In the genomic region with DNA sequence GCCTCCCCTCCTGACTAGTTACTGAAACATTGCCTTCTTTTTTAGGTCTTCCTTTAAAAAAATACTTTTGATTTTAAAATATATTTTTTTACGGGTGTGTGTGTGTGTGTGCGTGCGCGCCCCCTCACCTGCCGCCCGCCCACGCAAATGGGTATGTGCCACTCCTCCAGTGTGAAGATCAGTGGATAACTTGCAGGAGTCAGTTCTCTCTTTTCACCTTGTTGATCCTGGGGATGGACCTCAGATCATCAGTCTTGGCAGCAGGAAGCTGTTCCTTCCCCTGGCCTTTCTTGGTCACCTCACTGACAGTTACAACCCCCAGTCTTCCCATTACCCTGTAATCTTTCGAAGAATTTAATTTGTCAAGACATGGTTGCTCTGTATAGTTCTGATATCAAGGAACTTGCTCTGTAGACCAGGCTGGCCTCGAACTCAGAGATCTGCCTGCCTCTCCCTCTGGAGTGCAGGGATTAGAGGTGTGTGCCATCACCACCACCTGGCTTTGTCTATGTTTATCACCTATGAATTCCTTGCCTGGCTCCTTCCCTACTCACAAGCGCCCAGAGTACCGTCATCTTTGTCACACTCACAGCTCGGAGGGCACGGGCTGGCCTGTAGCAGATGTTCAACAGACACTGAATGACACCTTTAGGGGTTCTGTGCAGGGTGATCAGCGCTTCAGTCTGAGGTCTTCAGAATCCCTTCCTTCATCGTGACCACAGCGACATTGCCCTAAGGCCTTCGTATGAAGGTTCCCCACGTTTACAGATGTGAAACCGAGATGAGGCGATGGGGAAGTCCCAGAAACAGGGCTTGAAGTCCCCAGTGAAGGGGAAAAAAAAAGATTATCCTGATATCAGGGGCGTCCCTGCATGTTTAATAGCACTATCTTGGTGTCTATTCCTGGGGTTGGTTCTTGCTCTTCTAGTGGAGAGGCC, we compare ENCODE assay signal across 9 mouse cellular contexts. TPM values are rescaled to one million over a fixed set of nuclear protein-coding genes. Genes with fewer than 3 reads are reported as not detected.
DNase-seq lines count a peak whose midpoint lies in the region; ATAC-seq and TF ChIP-seq lines count a peak whose summit lies in the region.
"Had no signal": no experiment of that assay in that cellular context is flagged by ENCODE, and none has a peak within 500 bp of the region (broad histone marks: within the 10 kb centered on the region; RNA-seq: fewer than 3 reads in every experiment).

No protein-coding gene starts in this region.

- 0 out of 2 replicates have a peak, but pooled peaks cover 4% of the 10 kb centered on the region for H3K27me3 ChIP-seq in intestine, embryonic 14.5 days (replicated peaks; ENCODE audit: control insufficient read depth, insufficient read depth, low read length)
- no peaks in the 10 kb centered on the region for H3K27me3 ChIP-seq in intestine, embryonic 15.5 days (replicated peaks)
- peaks cover 38% of the 10 kb centered on the region for H3K27me3 ChIP-seq in embryonic facial prominence, embryonic 10.5 days (replicated peaks; ENCODE audit: low read depth, poor library complexity, severe bottlenecking)
- H3K27me3 ChIP-seq in liver, postnatal 0 days (ENCODE audit: insufficient read depth, low read length): 0 out of 2 replicates have a peak, but pooled peaks cover 10% of the 10 kb centered on the region

- no peak for DNase-seq in intestine, embryonic 14.5 days (ENCODE audit: low spot score)
- peak; percentile 81 for DNase-seq in CD4-positive, CD25-positive, alpha-beta regulatory T cell, adult 2 months (ENCODE audit: low read depth, low spot score)
- no peak for DNase-seq in embryonic facial prominence, embryonic 10.5 days (ENCODE audit: low spot score)
- DNase-seq in liver, postnatal 0 days: no peak
- DNase-seq in urinary bladder, postnatal 14 days (ENCODE audit: low spot score): no peak
- no peak for DNase-seq in embryo, embryonic 11 days
- DNase-seq: cerebellum, adult 11 months had no signal

- peak overlapping the region; percentile 77 for H3K4me2 ChIP-seq in intestine, embryonic 14.5 days (ENCODE audit: low read length)
- H3K4me2 ChIP-seq in intestine, embryonic 15.5 days (replicated peaks): no peak overlapping the region
- H3K4me2 ChIP-seq in liver, postnatal 0 days (ENCODE audit: low read depth, low read length): peak overlapping the region; percentile 69

- TF ChIP-seq EP300 in liver, postnatal 0 days (IDR thresholded peaks at IDR 0.05; ENCODE audit: low read depth): no peak

- WGBS in intestine, embryonic 14.5 days: 70% methylated on average over 21 of the region's 21 CpGs
- whole genome bisulfite sequencing in intestine, embryonic 15.5 days: 74% methylated on average over 21 of the region's 21 CpGs
- 71% methylated on average over 21 of the region's 21 CpGs for WGBS in embryonic facial prominence, embryonic 10.5 days
- WGBS in liver, postnatal 0 days (ENCODE audit: insufficient replicate concordance): 57% methylated on average over 21 of the region's 21 CpGs

- no peak for ATAC-seq in intestine, embryonic 14.5 days (replicated peaks; ENCODE audit: low FRiP score, low TSS enrichment, low read depth)
- ATAC-seq in intestine, embryonic 15.5 days: no peak
- no peak for ATAC-seq in liver, postnatal 0 days
- ATAC-seq in erythroid progenitor cell, adult 5-6 weeks (replicated peaks; ENCODE audit: low FRiP score, poor library complexity, severe bottlenecking): no peak

- TF ChIP-seq CTCF in liver, postnatal 0 days (IDR thresholded peaks at IDR 0.05; ENCODE audit: low read depth): no peak

- 0 out of 2 replicates have a peak overlapping the region, but pooled peaks have one; percentile 57 for H3K9ac ChIP-seq in intestine, embryonic 14.5 days (ENCODE audit: low read length)
- no peak overlapping the region for H3K9ac ChIP-seq in intestine, embryonic 15.5 days
- H3K9ac ChIP-seq in liver, postnatal 0 days (replicated peaks): no peak overlapping the region

- peaks cover 14% of the 10 kb centered on the region for H3K4me1 ChIP-seq in intestine, embryonic 14.5 days (replicated peaks; ENCODE audit: control insufficient read depth, insufficient read depth, low read length)
- peaks cover 17% of the 10 kb centered on the region for H3K4me1 ChIP-seq in intestine, embryonic 15.5 days (replicated peaks)
- peaks cover 34% of the 10 kb centered on the region for H3K4me1 ChIP-seq in embryonic facial prominence, embryonic 10.5 days
- peaks cover 23% of the 10 kb centered on the region for H3K4me1 ChIP-seq in liver, postnatal 0 days (ENCODE audit: insufficient read depth)

- H3K9me3 ChIP-seq in intestine, embryonic 14.5 days (ENCODE audit: control insufficient read depth, low read length): no peaks in the 10 kb centered on the region
- H3K9me3 ChIP-seq in intestine, embryonic 15.5 days: no peaks in the 10 kb centered on the region
- no peaks in the 10 kb centered on the region for H3K9me3 ChIP-seq in embryonic facial prominence, embryonic 10.5 days
- H3K9me3 ChIP-seq in liver, postnatal 0 days (ENCODE audit: low read length): no peaks in the 10 kb centered on the region

- H3K4me3 ChIP-seq in intestine, embryonic 14.5 days (ENCODE audit: low read depth, low read length): no peak overlapping the region
- no peak overlapping the region for H3K4me3 ChIP-seq in intestine, embryonic 15.5 days (replicated peaks)
- H3K4me3 ChIP-seq in embryonic facial prominence, embryonic 10.5 days: peak overlapping the region; percentile 58; the same call in 1 of the 2 replicates
- no peak overlapping the region for H3K4me3 ChIP-seq in liver, postnatal 0 days (ENCODE audit: low read depth, low read length)

- no peaks in the 10 kb centered on the region for H3K36me3 ChIP-seq in intestine, embryonic 14.5 days (ENCODE audit: control insufficient read depth, insufficient read depth, low read length)
- no peaks in the 10 kb centered on the region for H3K36me3 ChIP-seq in intestine, embryonic 15.5 days
- H3K36me3 ChIP-seq in embryonic facial prominence, embryonic 10.5 days (replicated peaks): no peaks in the 10 kb centered on the region
- no peaks in the 10 kb centered on the region for H3K36me3 ChIP-seq in liver, postnatal 0 days (replicated peaks; ENCODE audit: insufficient read depth, low read length)

- no peak overlapping the region for H3K27ac ChIP-seq in intestine, embryonic 14.5 days (ENCODE audit: low read depth)
- no peak overlapping the region for H3K27ac ChIP-seq in intestine, embryonic 15.5 days
- H3K27ac ChIP-seq in embryonic facial prominence, embryonic 10.5 days (replicated peaks): peak overlapping the region; percentile 78; the same call in 1 of the 2 replicates
- no peak overlapping the region for H3K27ac ChIP-seq in liver, postnatal 0 days (ENCODE audit: low read depth)

RNA-seq across cellular contexts. Expression of gene Fosb, which starts 15.7 kb away (rescaled TPM):
- 0.08 and 0.49 TPM in 2 replicates for polyA plus RNA-seq in intestine, embryonic 14.5 days (2014; fragmentation: Nextera tagmentation; extraction: Ambion mirVana)
- 0.09 and 0.14 TPM in 2 replicates for polyA plus RNA-seq in intestine, embryonic 15.5 days (2015; fragmentation: Nextera tagmentation; extraction: Ambion mirVana)
- 0.09 TPM in 1 of 2 replicates, not detected in the other for polyA plus RNA-seq in embryonic facial prominence, embryonic 10.5 days (2016; fragmentation: Nextera tagmentation; extraction: Ambion mirVana)
- 0.06 TPM in 1 of 2 replicates, not detected in the other for polyA plus RNA-seq in liver, postnatal 0 days (2015; fragmentation: Nextera tagmentation; extraction: Ambion mirVana)
- 6.3 and 7.9 TPM in 2 replicates for total RNA-seq in erythroid progenitor cell, adult 5-6 weeks (2015; ENCODE audit: low replicate concordance)
- 1.3 and 3.3 TPM in 2 replicates for total RNA-seq in erythroid progenitor cell, adult 5-6 weeks (2017; ENCODE audit: low replicate concordance)

RNA-seq across cellular contexts. Expression of gene Ercc1, which starts 19.0 kb away (rescaled TPM):
- polyA plus RNA-seq in intestine, embryonic 14.5 days (2014; fragmentation: Nextera tagmentation; extraction: Ambion mirVana): 71.8 and 82.9 TPM in 2 replicates
- 51.6 and 52.0 TPM in 2 replicates for polyA plus RNA-seq in intestine, embryonic 15.5 days (2015; fragmentation: Nextera tagmentation; extraction: Ambion mirVana)
- polyA plus RNA-seq in embryonic facial prominence, embryonic 10.5 days (2016; fragmentation: Nextera tagmentation; extraction: Ambion mirVana): 102 and 107 TPM in 2 replicates
- 9.6 and 9.8 TPM in 2 replicates for polyA plus RNA-seq in liver, postnatal 0 days (2015; fragmentation: Nextera tagmentation; extraction: Ambion mirVana)
- 3.6 and 12.6 TPM in 2 replicates for total RNA-seq in erythroid progenitor cell, adult 5-6 weeks (2015; ENCODE audit: low replicate concordance)
- total RNA-seq in erythroid progenitor cell, adult 5-6 weeks (2017; ENCODE audit: low replicate concordance): 1.2 and 1.8 TPM in 2 replicates

RNA-seq across cellular contexts. Expression of gene Cd3eap, which starts 33.8 kb away (rescaled TPM):
- polyA plus RNA-seq in intestine, embryonic 14.5 days (2014; fragmentation: Nextera tagmentation; extraction: Ambion mirVana): 23.9 and 25.8 TPM in 2 replicates
- 21.7 and 23.4 TPM in 2 replicates for polyA plus RNA-seq in intestine, embryonic 15.5 days (2015; fragmentation: Nextera tagmentation; extraction: Ambion mirVana)
- 26.8 and 28.9 TPM in 2 replicates for polyA plus RNA-seq in embryonic facial prominence, embryonic 10.5 days (2016; fragmentation: Nextera tagmentation; extraction: Ambion mirVana)
- polyA plus RNA-seq in liver, postnatal 0 days (2015; fragmentation: Nextera tagmentation; extraction: Ambion mirVana): 7.7 and 7.8 TPM in 2 replicates
- total RNA-seq in erythroid progenitor cell, adult 5-6 weeks (2015; ENCODE audit: low replicate concordance): 2.1 and 3.6 TPM in 2 replicates
- 0.45 and 4.0 TPM in 2 replicates for total RNA-seq in erythroid progenitor cell, adult 5-6 weeks (2017; ENCODE audit: low replicate concordance)

RNA-seq across cellular contexts. Expression of gene Ppp1r13l, which starts 34.0 kb away (rescaled TPM):
- 4.4 and 4.9 TPM in 2 replicates for polyA plus RNA-seq in intestine, embryonic 14.5 days (2014; fragmentation: Nextera tagmentation; extraction: Ambion mirVana)
- 3.1 and 4.8 TPM in 2 replicates for polyA plus RNA-seq in intestine, embryonic 15.5 days (2015; fragmentation: Nextera tagmentation; extraction: Ambion mirVana)
- polyA plus RNA-seq in embryonic facial prominence, embryonic 10.5 days (2016; fragmentation: Nextera tagmentation; extraction: Ambion mirVana): 6.9 and 7.1 TPM in 2 replicates
- 0.47 and 0.69 TPM in 2 replicates for polyA plus RNA-seq in liver, postnatal 0 days (2015; fragmentation: Nextera tagmentation; extraction: Ambion mirVana)
- total RNA-seq in erythroid progenitor cell, adult 5-6 weeks (2015; ENCODE audit: low replicate concordance): not detected in 2 replicates
- 0.64 and 1.7 TPM in 2 replicates for total RNA-seq in erythroid progenitor cell, adult 5-6 weeks (2017; ENCODE audit: low replicate concordance)

RNA-seq across cellular contexts. Expression of gene Rtn2, which starts 43.1 kb away (rescaled TPM):
- polyA plus RNA-seq in intestine, embryonic 14.5 days (2014; fragmentation: Nextera tagmentation; extraction: Ambion mirVana): 12.2 and 14.3 TPM in 2 replicates
- 11.3 and 12.5 TPM in 2 replicates for polyA plus RNA-seq in intestine, embryonic 15.5 days (2015; fragmentation: Nextera tagmentation; extraction: Ambion mirVana)
- 16.6 and 18.8 TPM in 2 replicates for polyA plus RNA-seq in embryonic facial prominence, embryonic 10.5 days (2016; fragmentation: Nextera tagmentation; extraction: Ambion mirVana)
- 1.5 and 4.6 TPM in 2 replicates for polyA plus RNA-seq in liver, postnatal 0 days (2015; fragmentation: Nextera tagmentation; extraction: Ambion mirVana)
- 4.0 TPM in 1 of 2 replicates, not detected in the other for total RNA-seq in erythroid progenitor cell, adult 5-6 weeks (2015; ENCODE audit: low replicate concordance)
- total RNA-seq in erythroid progenitor cell, adult 5-6 weeks (2017; ENCODE audit: low replicate concordance): not detected in 2 replicates
